Mouse (Mus musculus): ENCODE measurements around the gene Ddx39. TPM values are rescaled to one million over a fixed set of nuclear protein-coding genes. Genes with fewer than 3 reads are reported as not detected.

Ddx39 gene
- polyA plus RNA-seq, 1 experiment from 2014 or later, result 155 TPM

Small RNAs within 50 kb of the gene (microRNA-seq; reads per million reads assigned to microRNA genes)
- not detected for gene Mir1668

Other genes with a start within 250 kb of the Ddx39 start
- gene Olfr370, start 179.4 kb upstream of the Ddx39 start, polyA plus RNA-seq (2015; fragmentation: Nextera tagmentation; extraction: Ambion mirVana), result 0.04 TPM in 1 of 2 replicates, not detected in the other
- gene Ndufb7, start 148.5 kb upstream of the Ddx39 start, polyA plus RNA-seq (2015; fragmentation: Nextera tagmentation; extraction: Ambion mirVana), result 380 and 382 TPM in 2 replicates
- gene Tecr, start 107.2 kb upstream of the Ddx39 start, polyA plus RNA-seq (2015; fragmentation: Nextera tagmentation; extraction: Ambion mirVana), result 820 and 847 TPM in 2 replicates
- gene Dnajb1, start 107.0 kb upstream of the Ddx39 start, polyA plus RNA-seq (2015; fragmentation: Nextera tagmentation; extraction: Ambion mirVana), result 56.6 and 61.5 TPM in 2 replicates
- gene Gipc1, start 62.5 kb upstream of the Ddx39 start, polyA plus RNA-seq (2015; fragmentation: Nextera tagmentation; extraction: Ambion mirVana), result 164 and 172 TPM in 2 replicates
- gene Ptger1, start 48.5 kb upstream of the Ddx39 start, polyA plus RNA-seq (2015; fragmentation: Nextera tagmentation; extraction: Ambion mirVana), result 0.75 and 0.81 TPM in 2 replicates
- 22.7 and 23.3 TPM in 2 replicates for gene Pkn1, start 16.0 kb upstream of the Ddx39 start, polyA plus RNA-seq (2015; fragmentation: Nextera tagmentation; extraction: Ambion mirVana)
- gene Adgre5, start 26.1 kb downstream of the Ddx39 start, polyA plus RNA-seq (2015; fragmentation: Nextera tagmentation; extraction: Ambion mirVana), result 8.6 and 8.7 TPM in 2 replicates
- gene Adgrl1, start 184.9 kb downstream of the Ddx39 start, polyA plus RNA-seq (2015; fragmentation: Nextera tagmentation; extraction: Ambion mirVana), result 45.1 and 46.1 TPM in 2 replicates
- 0.70 and 0.94 TPM in 2 replicates for gene Gm10644, start 240.0 kb downstream of the Ddx39 start, polyA plus RNA-seq (2015; fragmentation: Nextera tagmentation; extraction: Ambion mirVana)
- 25.0 and 25.7 TPM in 2 replicates for gene Asf1b, start 240.3 kb downstream of the Ddx39 start, polyA plus RNA-seq (2015; fragmentation: Nextera tagmentation; extraction: Ambion mirVana)

Measured in midbrain, embryonic 13.5 days (tissue).